Mouse (Mus musculus) brain, embryonic 14.5 days (tissue): Measurements from ENCODE around the gene Mad2l1bp.

ENCODE experiments used
- CTCF ChIP-seq: fragments of 200-500 bp; IDR thresholded peaks from 2 replicates; pipeline ENCODE4 v1.5.1; 2012; ENCODE audit warnings: inconsistent platforms, mild to moderate bottlenecking, moderate library complexity, borderline replicate concordance; ENCODE audit not compliant: insufficient read depth, insufficient read length; ENCODE audit errors: extremely low read depth
- POLR2A ChIP-seq: fragments of 200-500 bp; IDR thresholded peaks from 2 replicates; pipeline ENCODE4 v1.6.1; 2012; ENCODE audit warnings: mild to moderate bottlenecking, inconsistent platforms, borderline replicate concordance; ENCODE audit not compliant: poor library complexity, insufficient read depth, insufficient read length, severe bottlenecking; ENCODE audit errors: extremely low read depth

GRCm38 (mm10) chr17:46161710-46162109 lies 8.4 kb upstream of the Mad2l1bp start:
- no peak for TF ChIP-seq CTCF
- no peak for TF ChIP-seq POLR2A
